Mouse (Mus musculus) brain, adult 10 weeks (tissue): ENCODE data around the gene Golt1a. TPM values are rescaled to one million over a fixed set of nuclear protein-coding genes. Genes with fewer than 3 reads are reported as not detected.

Experiments
- polyA plus RNA-seq: library from polyadenylated mRNA; stranded (reverse); fragments of 350-450 nt; fragmentation: Illumina TruSeq; extraction: RNeasy Lipid Tissue Mini Kit (QIAGEN cat#74804); gene quantifications from one replicate; pipeline ENCODE4 v1.2.3, GENCODE M21; 2015; ENCODE audit warnings: low read depth, low replicate concordance

Gene Golt1a
- polyA plus RNA-seq, result 0.34 TPM

DNA sequence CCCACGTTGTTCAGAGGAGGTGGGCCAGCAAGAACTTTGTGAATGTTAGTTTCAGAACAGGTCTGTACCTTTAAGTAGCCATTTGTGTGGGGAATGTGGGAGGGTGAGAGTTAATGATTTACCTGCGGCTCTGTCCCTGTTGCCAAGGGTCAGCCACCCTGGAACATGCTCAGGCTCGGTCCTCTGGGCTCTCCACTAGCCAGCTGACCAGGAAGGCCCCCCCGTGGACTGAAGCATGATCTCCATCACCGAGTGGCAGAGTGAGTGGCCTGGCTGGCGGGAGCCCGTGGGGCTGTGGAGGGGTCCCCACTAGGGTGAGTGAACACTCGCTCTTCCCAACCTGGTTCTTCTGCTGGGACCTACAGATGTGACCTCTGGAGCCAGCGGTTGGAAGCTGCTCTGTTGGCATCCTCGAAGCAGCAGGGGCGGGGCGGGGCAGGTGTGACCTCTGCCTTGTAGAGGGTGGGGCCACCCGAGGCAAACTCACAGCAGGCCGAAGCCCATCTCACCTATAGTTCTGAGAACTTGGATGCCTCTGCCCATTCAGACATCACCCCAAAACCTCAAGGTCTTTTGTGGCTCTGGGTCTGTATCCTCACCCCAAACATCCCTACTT lies at the start of gene Golt1a:
Gene Golt1a, plus strand, starts transcription at position 149 of the 616 bp plus-strand sequence.

GRCm38 (mm10) chr1:133321267-133321925 lies 11.8 kb downstream of the Golt1a start, which contains the start of gene Kiss1:
TSS of gene Kiss1 (plus strand) at chr1:133321875.

GRCm38 (mm10) chr1:133350210-133350609 lies 40.6 kb downstream of the Golt1a start, which contains the start of gene Ren1:
TSS of gene Ren1 (plus strand) at chr1:133350510.

GRCm38 (mm10) chr1:133363276-133364021 lies 53.8 kb downstream of the Golt1a start, which contains the start of gene Etnk2:
TSS of gene Etnk2 (plus strand) at chr1:133363572.

Other genes with a start within 250 kb of the Golt1a start
- gene Ppp1r15b, start 178.7 kb upstream of the Golt1a start, polyA plus RNA-seq, result 30.4 TPM
- gene Plekha6, start 145.6 kb upstream of the Golt1a start, polyA plus RNA-seq, result 48.0 TPM
- not detected for gene Kiss1, start 12.1 kb downstream of the Golt1a start, polyA plus RNA-seq
- gene Ren1, start 40.7 kb downstream of the Golt1a start, polyA plus RNA-seq, result not detected
- gene Etnk2, start 53.8 kb downstream of the Golt1a start, polyA plus RNA-seq, result 8.3 TPM
- 7.4 TPM for gene Sox13, start 114.6 kb downstream of the Golt1a start, polyA plus RNA-seq